Mouse (Mus musculus): ENCODE measurements at regions not wholly inside any gene's neighbourhood (a gene's known extent, or its start where the extent isn't known, plus 50 kb on each side); places are given as distances from the start of the nearest gene placed in this dataset.

DNA sequence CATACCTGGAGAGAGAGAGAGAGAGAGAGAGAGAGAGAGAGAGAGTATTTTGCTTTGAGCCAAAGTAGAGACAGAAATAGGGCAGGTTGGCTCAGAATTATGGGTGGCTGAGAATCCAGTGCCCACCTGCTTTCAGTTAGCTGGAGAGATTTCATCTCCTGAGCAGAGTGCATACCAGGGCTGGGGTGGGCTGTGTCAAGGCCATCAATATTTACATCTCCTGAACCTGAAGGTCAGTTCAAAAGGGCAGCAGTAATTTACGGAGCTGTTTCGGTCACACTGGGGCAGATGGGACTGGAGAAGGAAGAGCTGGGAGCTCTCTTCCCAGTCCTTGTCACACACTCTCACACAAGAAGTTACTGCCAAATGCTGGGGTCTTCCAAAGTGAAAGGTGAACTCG is 286.7 kb downstream of the Sox4 start:
- no peak overlapping the region for H3K27ac ChIP-seq (ENCODE audit: low read depth)
- H3K4me3 ChIP-seq (ENCODE audit: low read depth, low read length) = no peak overlapping the region
- no peaks in the 10 kb centered on the region for H3K36me3 ChIP-seq (replicated peaks; ENCODE audit: insufficient read depth, low read length)
- H3K4me1 ChIP-seq (ENCODE audit: insufficient read depth) = no peaks in the 10 kb centered on the region; the same call in 1 of the 2 replicates
- H3K9me3 ChIP-seq (ENCODE audit: low read length) = no peaks in the 10 kb centered on the region
- no peak overlapping the region for H3K9ac ChIP-seq (replicated peaks)
- WGBS (ENCODE audit: insufficient replicate concordance) = 60% methylated on average over 3 of the region's 3 CpGs
- H3K4me2 ChIP-seq (ENCODE audit: low read depth, low read length) = no peak overlapping the region
- DNase-seq = no peak
- no peak for ATAC-seq
- no peak for TF ChIP-seq CTCF (IDR thresholded peaks at IDR 0.05; ENCODE audit: low read depth)
- TF ChIP-seq EP300 (IDR thresholded peaks at IDR 0.05; ENCODE audit: low read depth) = no peak
- H3K27me3 ChIP-seq (ENCODE audit: insufficient read depth, low read length) = no peaks in the 10 kb centered on the region

DNA sequence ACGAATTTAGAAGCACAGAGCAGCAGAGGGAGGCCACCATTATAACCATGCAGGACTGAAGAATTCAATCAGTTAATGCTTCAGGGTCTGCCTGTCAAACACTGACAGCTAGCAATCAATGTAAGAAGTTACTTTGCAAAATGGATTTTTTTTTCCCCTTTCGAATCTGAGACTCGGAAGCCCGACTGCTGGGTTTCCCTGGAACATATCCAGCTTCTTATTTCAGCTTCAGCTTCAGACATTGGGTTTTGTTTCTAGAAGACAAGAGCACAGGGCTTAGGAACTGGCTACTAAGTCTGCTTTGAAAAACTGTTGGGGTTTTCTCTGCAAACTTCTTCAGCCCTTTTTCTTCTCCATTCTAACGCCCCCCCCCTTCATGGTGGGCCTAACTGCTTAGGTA is 288.4 kb downstream of the Sox4 start:
- no peak for TF ChIP-seq CTCF (IDR thresholded peaks at IDR 0.05; ENCODE audit: low read depth)
- no peak for TF ChIP-seq EP300 (IDR thresholded peaks at IDR 0.05; ENCODE audit: low read depth)
- Histone ChIP-seq H3K4me2 (ENCODE audit: low read depth, low read length) (no peak overlapping the region), H3K36me3 (replicated peaks; ENCODE audit: insufficient read depth, low read length) (no peaks in the 10 kb centered on the region), H3K27me3 (ENCODE audit: insufficient read depth, low read length) (no peaks in the 10 kb centered on the region), H3K4me1 (ENCODE audit: insufficient read depth) (no peaks in the 10 kb centered on the region; the same call in 1 of the 2 replicates), H3K9ac (replicated peaks) (no peak overlapping the region), H3K4me3 (ENCODE audit: low read depth, low read length) (no peak overlapping the region), H3K9me3 (ENCODE audit: low read length) (no peaks in the 10 kb centered on the region), H3K27ac (ENCODE audit: low read depth) (no peak overlapping the region)
- DNase-seq (no peak), ATAC-seq (no peak)
- WGBS (ENCODE audit: insufficient replicate concordance) = 76% methylated on average over 5 of the region's 5 CpGs

DNA sequence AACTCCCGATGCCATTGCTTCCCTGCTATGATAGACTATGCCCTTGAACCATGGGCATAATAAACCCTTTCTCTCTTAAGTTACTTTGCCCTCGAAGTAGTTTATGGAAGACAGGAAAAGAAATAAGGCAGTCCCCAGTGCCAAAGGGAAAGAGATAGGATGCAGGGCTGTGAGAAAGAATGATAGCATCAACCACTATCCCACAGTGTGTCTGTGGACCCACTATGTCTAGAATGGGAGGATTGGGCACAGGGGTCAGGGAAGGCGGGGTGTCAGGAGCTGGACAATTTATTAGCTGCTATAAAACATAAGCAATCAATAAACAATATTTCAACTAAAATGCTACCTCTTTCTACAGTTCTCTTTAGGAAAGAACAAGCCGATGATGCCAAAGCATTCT is 288.8 kb downstream of the Sox4 start:
- Histone ChIP-seq H3K27me3 (ENCODE audit: insufficient read depth, low read length) (no peaks in the 10 kb centered on the region), H3K4me2 (ENCODE audit: low read depth, low read length) (no peak overlapping the region), H3K27ac (ENCODE audit: low read depth) (no peak overlapping the region), H3K36me3 (replicated peaks; ENCODE audit: insufficient read depth, low read length) (no peaks in the 10 kb centered on the region), H3K9me3 (ENCODE audit: low read length) (no peaks in the 10 kb centered on the region), H3K4me1 (ENCODE audit: insufficient read depth) (no peaks in the 10 kb centered on the region; the same call in 1 of the 2 replicates), H3K4me3 (ENCODE audit: low read depth, low read length) (no peak overlapping the region), H3K9ac (replicated peaks) (no peak overlapping the region)
- WGBS (ENCODE audit: insufficient replicate concordance) = 71% methylated on average over 4 of the region's 4 CpGs
- TF ChIP-seq CTCF (IDR thresholded peaks at IDR 0.05; ENCODE audit: low read depth) (no peak), EP300 (IDR thresholded peaks at IDR 0.05; ENCODE audit: low read depth) (no peak)
- ATAC-seq (no peak), DNase-seq (no peak)

DNA sequence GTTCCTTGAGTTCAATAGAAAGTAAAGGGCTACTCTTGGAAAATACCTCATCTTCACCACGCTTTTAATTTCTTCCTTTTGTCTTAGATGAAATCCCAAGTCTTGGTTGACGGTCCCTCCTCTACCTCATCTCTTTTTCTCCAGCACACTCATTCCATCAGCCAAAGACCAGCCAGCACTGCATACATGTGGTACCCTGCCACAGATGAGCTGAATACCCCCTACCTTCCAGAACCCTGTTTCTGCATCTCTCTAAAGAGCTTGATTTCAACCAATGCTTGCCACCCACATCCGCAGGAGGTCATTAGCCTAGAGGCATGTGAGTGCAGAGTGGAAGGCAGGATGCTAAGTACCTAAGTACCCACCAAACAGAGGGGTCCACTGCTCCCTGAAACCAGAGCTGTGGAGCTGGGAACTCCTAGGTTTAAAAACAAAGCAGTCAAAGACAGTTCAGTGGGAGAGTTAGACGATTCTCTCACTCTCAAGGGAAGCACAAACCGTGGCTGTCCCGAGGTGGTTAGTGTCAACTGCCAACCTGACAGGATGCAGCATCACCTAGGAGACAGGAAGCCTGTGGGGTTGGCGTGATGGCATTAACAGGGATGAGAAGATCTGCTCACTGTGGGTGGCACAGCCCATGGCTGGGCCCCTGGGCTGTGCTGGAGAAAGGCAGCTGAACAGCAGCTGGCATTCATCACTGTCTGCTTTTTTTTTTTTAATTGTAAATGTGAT is 289.4 kb downstream of the Sox4 start:
- H3K27ac ChIP-seq (ENCODE audit: low read depth) = no peak overlapping the region
- H3K36me3 ChIP-seq (replicated peaks; ENCODE audit: insufficient read depth, low read length) = no peaks in the 10 kb centered on the region
- WGBS (ENCODE audit: insufficient replicate concordance) = 69% methylated on average over 7 of the region's 7 CpGs
- no peaks in the 10 kb centered on the region for H3K27me3 ChIP-seq (ENCODE audit: insufficient read depth, low read length)
- no peak overlapping the region for H3K9ac ChIP-seq (replicated peaks)
- DNase-seq = no peak
- no peaks in the 10 kb centered on the region; the same call in 1 of the 2 replicates for H3K4me1 ChIP-seq (ENCODE audit: insufficient read depth)
- no peak overlapping the region for H3K4me3 ChIP-seq (ENCODE audit: low read depth, low read length)
- no peak for ATAC-seq
- TF ChIP-seq CTCF (IDR thresholded peaks at IDR 0.05; ENCODE audit: low read depth) (no peak), EP300 (IDR thresholded peaks at IDR 0.05; ENCODE audit: low read depth) (no peak)
- H3K9me3 ChIP-seq (ENCODE audit: low read length) = no peaks in the 10 kb centered on the region
- no peak overlapping the region for H3K4me2 ChIP-seq (ENCODE audit: low read depth, low read length)

DNA sequence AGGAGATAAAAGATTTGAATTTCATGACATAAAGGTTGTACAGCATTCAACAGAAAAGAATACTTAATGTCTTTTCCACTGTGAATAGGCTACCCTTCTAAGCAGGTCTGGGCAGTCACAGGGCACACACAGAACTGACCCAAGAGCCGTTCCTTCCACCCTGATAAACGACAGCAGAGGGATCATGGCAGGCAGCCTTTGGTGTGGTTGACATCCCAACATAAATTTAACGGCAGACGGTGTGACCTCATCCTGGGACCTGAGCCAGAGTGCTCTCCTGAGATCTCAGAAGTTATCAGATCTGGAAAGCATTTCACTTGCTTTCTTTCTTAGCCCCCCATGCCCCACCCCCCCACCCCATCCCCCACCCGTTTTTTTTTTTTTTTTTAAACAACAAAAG is 290.1 kb downstream of the Sox4 start:
- Histone ChIP-seq H3K36me3 (replicated peaks; ENCODE audit: insufficient read depth, low read length) (no peaks in the 10 kb centered on the region), H3K27me3 (ENCODE audit: insufficient read depth, low read length) (no peaks in the 10 kb centered on the region), H3K9ac (replicated peaks) (no peak overlapping the region), H3K4me2 (ENCODE audit: low read depth, low read length) (no peak overlapping the region), H3K27ac (ENCODE audit: low read depth) (no peak overlapping the region), H3K4me3 (ENCODE audit: low read depth, low read length) (no peak overlapping the region), H3K9me3 (ENCODE audit: low read length) (no peaks in the 10 kb centered on the region), H3K4me1 (ENCODE audit: insufficient read depth) (no peaks in the 10 kb centered on the region; the same call in 1 of the 2 replicates)
- no peak for DNase-seq
- TF ChIP-seq CTCF (IDR thresholded peaks at IDR 0.05; ENCODE audit: low read depth) = no peak
- no peak for TF ChIP-seq EP300 (IDR thresholded peaks at IDR 0.05; ENCODE audit: low read depth)
- 34% methylated on average over 5 of the region's 5 CpGs for WGBS (ENCODE audit: insufficient replicate concordance)
- no peak for ATAC-seq

DNA sequence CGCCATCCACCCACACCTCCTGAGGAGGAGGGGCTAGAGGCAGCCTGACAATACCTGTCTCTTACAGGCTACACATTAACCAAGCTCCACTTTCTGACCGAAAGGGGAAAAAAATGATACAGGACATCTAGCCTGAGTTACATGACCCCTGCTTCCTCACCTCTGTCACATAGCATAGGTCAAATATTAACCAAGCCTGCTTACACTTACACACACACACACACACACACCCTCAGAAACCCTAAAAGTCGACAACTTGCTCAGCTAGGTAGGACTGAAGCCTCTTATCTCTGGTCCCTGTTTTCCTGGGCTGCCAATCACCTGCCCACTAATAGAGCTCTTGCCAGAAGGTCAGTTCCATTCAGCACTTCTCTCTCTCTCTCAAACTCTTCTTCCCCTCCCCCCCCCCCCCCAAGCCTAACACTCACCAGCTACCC is 291.2 kb downstream of the Sox4 start:
- peak; percentile 87 for ATAC-seq
- WGBS (ENCODE audit: insufficient replicate concordance) = 43% methylated on average over 3 of the region's 3 CpGs
- no peaks in the 10 kb centered on the region; the same call in 1 of the 2 replicates for H3K4me1 ChIP-seq (ENCODE audit: insufficient read depth)
- no peaks in the 10 kb centered on the region for H3K36me3 ChIP-seq (replicated peaks; ENCODE audit: insufficient read depth, low read length)
- H3K27ac ChIP-seq (ENCODE audit: low read depth) = no peak overlapping the region
- H3K4me3 ChIP-seq (ENCODE audit: low read depth, low read length) = no peak overlapping the region
- no peaks in the 10 kb centered on the region for H3K27me3 ChIP-seq (ENCODE audit: insufficient read depth, low read length)
- no peak for DNase-seq
- no peaks in the 10 kb centered on the region for H3K9me3 ChIP-seq (ENCODE audit: low read length)
- TF ChIP-seq CTCF (IDR thresholded peaks at IDR 0.05; ENCODE audit: low read depth) (no peak), EP300 (IDR thresholded peaks at IDR 0.05; ENCODE audit: low read depth) (no peak)
- no peak overlapping the region for H3K9ac ChIP-seq (replicated peaks)
- H3K4me2 ChIP-seq (ENCODE audit: low read depth, low read length) = no peak overlapping the region
